Mouse (Mus musculus) small intestine, adult 2 months (tissue): Measurements from ENCODE around the gene Timm8a2. TPM values are rescaled to one million over a fixed set of nuclear protein-coding genes. Genes with fewer than 3 reads are reported as not detected.

Experiments
- H3K27ac ChIP-seq: fragments of 200-500 bp; 2 replicates; pipeline ENCODE4 v1.5.1; 2012; ENCODE audit warnings: low read depth, low read length, control low read depth, inconsistent platforms; ENCODE audit not compliant: insufficient read depth
- H3K27me3 ChIP-seq: fragments of 200-500 bp; 2 replicates; pipeline ENCODE4 v1.6.1; 2012; ENCODE audit warnings: mild to moderate bottlenecking, moderate library complexity, low read length, inconsistent platforms; ENCODE audit not compliant: control insufficient read depth, insufficient read depth
- H3K36me3 ChIP-seq: fragments of 200-500 bp; 2 replicates; pipeline ENCODE4 v1.6.1; 2012; ENCODE audit warnings: mild to moderate bottlenecking, low read length, control low read depth, inconsistent platforms; ENCODE audit not compliant: control insufficient read depth, insufficient read depth
- H3K4me1 ChIP-seq: fragments of 200-500 bp; 2 replicates; pipeline ENCODE4 v1.6.1; 2012; ENCODE audit warnings: low read length, inconsistent platforms, mixed read lengths; ENCODE audit not compliant: control insufficient read depth, insufficient read depth, insufficient read length
- H3K4me3 ChIP-seq: fragments of 200-500 bp; 2 replicates; pipeline ENCODE4 v1.5.1; 2012; ENCODE audit warnings: low read depth, mild to moderate bottlenecking, control low read depth, inconsistent platforms, low read length, moderate library complexity
- CTCF ChIP-seq: fragments of 200-500 bp; IDR thresholded peaks from 2 replicates; pipeline ENCODE4 v1.5.1; 2012; ENCODE audit warnings: low read depth, mild to moderate bottlenecking, control low read depth, inconsistent platforms, low read length, moderate library complexity, mixed read lengths; ENCODE audit not compliant: insufficient replicate concordance, insufficient read length; ENCODE audit errors: extremely low read depth
- POLR2A ChIP-seq: fragments of 200-500 bp; IDR thresholded peaks from 2 replicates; pipeline ENCODE4 v1.6.1; 2012; ENCODE audit warnings: low read depth, mild to moderate bottlenecking, control low read depth, inconsistent platforms, low read length, moderate library complexity
- WGBS: fragments of 180-500 bp; shearing (Covaris S2); methylation state at CpG from one replicate; pipeline ENCODE4 v1.1.7; 2018; 5-methylcytosine and 5-hydroxymethylcytosine counted together
- polyA plus RNA-seq: library from polyadenylated mRNA; depleted of rRNA; stranded (reverse); fragments of >200 nt; gene quantifications from 2 replicates; pipeline ENCODE4 v1.2.3, GENCODE M21; 2012

Gene Timm8a2
- polyA plus RNA-seq, 1 experiment: not detected

DNA sequence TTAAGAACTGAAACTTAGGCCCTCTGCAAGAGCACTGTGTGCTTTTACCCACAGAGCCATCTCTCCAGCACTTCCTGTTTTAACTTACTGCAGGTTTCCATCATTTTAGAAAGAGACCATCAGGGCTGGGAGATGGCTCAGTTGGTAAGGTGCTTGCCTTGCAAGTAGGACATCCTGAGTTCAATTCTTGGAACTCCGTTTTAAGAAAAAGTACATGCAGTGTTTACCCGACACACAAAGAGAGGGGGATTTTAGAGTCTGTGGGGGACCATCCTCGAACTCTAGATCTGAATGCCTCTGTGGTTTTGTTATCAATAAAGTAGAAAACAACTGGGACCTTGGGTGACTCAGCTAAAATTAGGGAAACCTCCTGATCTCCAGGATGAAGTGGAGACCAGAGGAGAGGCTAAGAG lies 6.9 kb downstream of the Timm8a2 start:
- 90% methylated on average over 3 of the region's 3 CpGs for WGBS
- H3K36me3 ChIP-seq: no peaks in the 10 kb centered on the region
- TF ChIP-seq CTCF (no peak), POLR2A (no peak)

DNA sequence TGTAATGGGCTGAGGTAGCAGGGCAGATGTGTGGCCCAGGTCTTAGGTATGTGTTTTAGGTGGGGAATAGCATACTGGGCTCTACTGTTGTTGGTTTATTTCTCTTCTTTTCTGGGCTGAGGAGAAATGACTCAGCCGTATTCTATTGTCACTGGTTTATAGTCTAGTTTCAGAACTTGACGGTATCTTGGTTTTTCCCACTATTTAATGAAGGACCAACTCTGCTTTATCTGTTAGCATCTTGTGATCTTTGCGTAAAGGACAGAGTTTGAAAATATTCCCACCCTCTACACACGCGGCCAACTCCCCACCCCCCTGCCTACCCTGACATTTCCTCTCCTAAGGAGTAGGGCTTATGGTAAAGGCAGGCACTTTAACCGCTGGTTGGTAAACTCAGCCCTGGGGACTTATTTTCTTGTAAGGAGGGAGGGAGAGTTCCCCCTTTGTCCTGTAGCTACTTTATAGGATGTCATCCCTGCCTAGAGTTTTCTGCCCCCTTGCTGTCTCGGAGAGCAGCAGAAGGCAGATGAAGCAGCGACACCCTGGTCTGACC lies 7.7 kb downstream of the Timm8a2 start:
- 80% methylated on average over 8 of the region's 8 CpGs for WGBS
- H3K27me3 ChIP-seq: no peaks in the 10 kb centered on the region
- no peak overlapping the region for H3K4me3 ChIP-seq
- H3K36me3 ChIP-seq: no peaks in the 10 kb centered on the region
- peaks cover 3% of the 10 kb centered on the region; the same call in 1 of the 2 replicates for H3K4me1 ChIP-seq
- no peak overlapping the region for H3K27ac ChIP-seq
- TF ChIP-seq POLR2A: no peak

More for the DNA sequence above, 6.9 kb downstream of the Timm8a2 start:
- H3K4me3 ChIP-seq: no peak overlapping the region
- H3K27ac ChIP-seq: no peak overlapping the region
- no peaks in the 10 kb centered on the region for H3K27me3 ChIP-seq
- peaks cover 4% of the 10 kb centered on the region; the same call in 1 of the 2 replicates for H3K4me1 ChIP-seq

DNA sequence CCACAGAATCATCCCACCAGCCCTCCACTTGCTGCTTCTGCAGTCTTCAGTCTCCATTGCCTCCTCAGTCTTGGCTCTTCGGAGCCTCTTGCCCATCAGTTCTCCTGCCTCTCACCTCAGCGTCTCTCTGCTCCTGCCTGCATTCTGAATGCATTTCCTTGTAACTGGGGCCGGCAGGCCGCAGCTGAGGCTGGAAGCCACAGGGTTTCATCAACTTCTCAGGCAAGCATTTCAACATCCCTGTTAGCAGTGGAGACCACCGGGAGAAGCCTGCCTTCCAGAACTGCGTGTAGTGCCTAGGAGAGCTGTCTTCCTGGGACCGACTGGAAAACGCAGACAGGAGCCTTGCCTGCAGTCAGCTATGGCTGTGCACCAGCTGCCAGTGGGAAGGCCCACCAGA lies 13.3 kb downstream of the Timm8a2 start:
- Histone ChIP-seq H3K27me3 (no peaks in the 10 kb centered on the region), H3K4me3 (no peak overlapping the region), H3K36me3 (no peaks in the 10 kb centered on the region), H3K4me1 (no peaks in the 10 kb centered on the region), H3K27ac (no peak overlapping the region)
- TF ChIP-seq POLR2A (no peak), CTCF (no peak)
- WGBS: 92% methylated on average over 8 of the region's 8 CpGs

DNA sequence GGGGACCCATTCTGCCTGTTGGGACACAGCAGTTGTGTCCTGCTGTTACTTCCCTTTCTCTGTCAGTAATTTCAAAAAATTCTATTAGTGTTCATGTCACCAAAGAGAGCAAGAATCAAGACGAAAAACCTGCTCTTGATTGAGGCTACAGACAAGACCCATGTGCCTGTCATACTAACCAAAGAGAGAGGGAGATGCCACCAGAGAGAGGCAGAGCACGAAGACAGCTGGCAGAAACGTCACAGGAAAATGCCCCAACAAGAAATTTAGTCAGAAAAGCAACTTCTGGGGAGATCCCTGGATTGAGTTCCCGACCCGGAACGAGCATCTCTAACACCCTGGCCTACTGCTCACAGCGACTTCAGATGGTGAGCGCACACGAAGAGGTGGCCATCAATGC lies 14.3 kb downstream of the Timm8a2 start:
- Histone ChIP-seq H3K27ac (no peak overlapping the region), H3K4me3 (no peak overlapping the region), H3K27me3 (no peaks in the 10 kb centered on the region), H3K4me1 (peaks cover 2% of the 10 kb centered on the region; the same call in 1 of the 2 replicates), H3K36me3 (no peaks in the 10 kb centered on the region)
- TF ChIP-seq POLR2A (no peak), CTCF (no peak)
- WGBS: 85% methylated on average over 9 of the region's 9 CpGs

DNA sequence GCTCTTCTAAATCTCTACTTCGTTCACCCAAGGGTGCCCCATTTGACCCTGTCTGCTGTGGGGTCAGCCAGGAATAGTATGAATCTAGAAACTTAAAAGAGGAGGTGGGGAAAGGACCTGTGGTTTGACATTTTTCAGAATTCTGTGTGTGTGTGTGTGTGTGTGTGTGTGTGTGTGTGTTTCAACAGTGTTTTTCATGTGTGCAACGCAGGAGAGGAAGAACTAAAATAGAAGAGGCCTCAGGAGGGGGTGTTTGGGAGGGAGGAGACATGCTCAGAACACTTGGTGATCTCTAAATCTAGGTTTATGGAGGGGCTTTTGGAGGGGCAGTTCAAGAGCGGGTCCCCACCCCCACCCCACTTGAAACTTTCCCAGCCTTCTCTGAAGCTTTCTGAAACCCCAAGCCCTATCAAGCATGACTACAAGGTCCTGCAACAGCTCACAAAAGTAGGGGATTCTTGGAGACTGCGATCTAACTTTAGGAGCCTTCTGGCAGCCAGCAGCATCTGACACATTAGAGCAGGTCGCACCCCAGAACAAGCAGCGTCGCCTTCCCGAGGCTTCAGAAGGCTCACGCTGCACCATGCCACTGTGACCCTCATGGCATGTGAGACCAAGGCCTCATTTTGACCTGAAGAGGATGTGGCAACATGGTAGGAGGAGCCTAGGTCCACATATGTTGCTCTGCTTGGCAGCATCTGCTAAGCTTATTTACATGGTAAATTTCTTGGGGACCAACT lies 18.6 kb downstream of the Timm8a2 start:
- 85% methylated on average over 9 of the region's 9 CpGs for WGBS
- H3K27ac ChIP-seq: 0 out of 2 replicates have a peak overlapping the region, but pooled peaks have one; percentile 5
- peaks cover 2% of the 10 kb centered on the region; the same call in 1 of the 2 replicates for H3K4me1 ChIP-seq

DNA sequence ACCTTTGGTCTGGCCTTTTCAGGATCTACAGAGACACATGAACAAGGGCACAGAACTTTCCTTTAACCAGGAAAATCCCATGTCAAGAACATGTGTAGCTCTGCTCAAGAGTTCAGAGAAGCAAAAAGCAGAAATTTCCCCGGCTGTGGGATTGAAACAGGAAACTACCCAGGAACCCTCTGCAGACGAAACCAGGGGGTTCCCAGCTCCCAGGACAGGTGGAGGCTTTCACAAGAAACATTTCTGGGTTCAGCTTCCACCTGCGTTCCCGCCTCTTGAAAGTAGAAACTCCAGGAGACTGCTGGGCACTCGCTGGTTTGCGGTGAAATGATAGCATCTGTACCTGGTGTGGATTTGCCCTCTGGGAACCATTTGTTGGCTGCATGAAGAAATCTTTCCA lies 22.4 kb downstream of the Timm8a2 start:
- 64% methylated on average over 6 of the region's 6 CpGs for WGBS
- peaks cover 2% of the 10 kb centered on the region; the same call in 1 of the 2 replicates for H3K4me1 ChIP-seq
- H3K36me3 ChIP-seq: no peaks in the 10 kb centered on the region
- no peak overlapping the region for H3K27ac ChIP-seq
- TF ChIP-seq POLR2A: no peak
- no peaks in the 10 kb centered on the region for H3K27me3 ChIP-seq
- no peak overlapping the region for H3K4me3 ChIP-seq

More for the DNA sequence above, 18.6 kb downstream of the Timm8a2 start:
- Histone ChIP-seq H3K27me3 (no peaks in the 10 kb centered on the region), H3K36me3 (no peaks in the 10 kb centered on the region), H3K4me3 (no peak overlapping the region)
- TF ChIP-seq POLR2A: no peak

DNA sequence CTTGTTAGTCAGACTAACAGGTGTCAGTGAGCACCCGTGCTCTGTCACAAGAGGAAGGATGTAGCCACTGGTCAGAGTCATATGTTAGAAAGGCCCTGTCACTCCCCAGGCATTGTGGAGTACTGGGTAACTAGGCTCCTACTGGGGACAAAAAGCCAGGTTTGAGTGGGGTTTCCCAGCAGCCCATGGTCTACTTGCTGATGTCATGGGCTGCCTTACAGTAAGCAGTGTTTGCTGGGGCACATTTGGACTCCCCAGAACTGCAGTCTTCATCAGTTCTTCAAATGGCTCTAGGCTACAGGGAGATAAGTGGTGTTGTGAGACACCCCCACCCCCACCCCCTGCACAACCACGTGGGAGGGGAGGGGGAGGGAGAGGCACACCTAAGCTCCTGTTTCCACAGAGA lies 23.5 kb downstream of the Timm8a2 start:
- peaks cover 2% of the 10 kb centered on the region; the same call in 1 of the 2 replicates for H3K4me1 ChIP-seq
- no peaks in the 10 kb centered on the region for H3K36me3 ChIP-seq
- H3K4me3 ChIP-seq: no peak overlapping the region
- no peaks in the 10 kb centered on the region for H3K27me3 ChIP-seq
- TF ChIP-seq POLR2A: no peak
- no peak for TF ChIP-seq CTCF
- no peak overlapping the region for H3K27ac ChIP-seq
- 34% methylated on average over 2 of the region's 2 CpGs for WGBS
